Mouse (Mus musculus) C2C12 (cell line): Measurements from ENCODE around the gene Coro2b. TPM values are rescaled to one million over a fixed set of nuclear protein-coding genes. Genes with fewer than 3 reads are reported as not detected.

Source experiments
- H3K27me3 ChIP-seq: one replicate; pipeline ENCODE4 v1.6.1; 2011; ENCODE audit not compliant: control insufficient read depth, insufficient read depth, insufficient read length
- H3K36me3 ChIP-seq: one replicate; pipeline ENCODE4 v1.6.1; 2011; ENCODE audit not compliant: control insufficient read depth, insufficient read depth
- H3K4me3 ChIP-seq: one replicate; pipeline ENCODE4 v1.5.1; 2011; ENCODE audit warnings: mild to moderate bottlenecking, control low read depth; ENCODE audit not compliant: poor library complexity, insufficient read depth, severe bottlenecking
- H3K79me2 ChIP-seq: one replicate; pipeline ENCODE4 v1.6.1; 2011; ENCODE audit not compliant: control insufficient read depth, insufficient read depth
- H3K79me3 ChIP-seq: one replicate; pipeline ENCODE4 v1.6.1; 2011; ENCODE audit warnings: low read depth, control low read depth
- H3ac ChIP-seq: one replicate; pipeline ENCODE3; 2011; ENCODE audit warnings: low read depth; ENCODE audit not compliant: control insufficient read depth, insufficient read length
- CEBPB ChIP-seq: IDR thresholded peaks from one replicate; pipeline ENCODE4 v1.6.1; 2011; ENCODE audit warnings: low read depth, mild to moderate bottlenecking, control low read depth, moderate library complexity
- CTCF ChIP-seq: IDR thresholded peaks from one replicate; pipeline ENCODE4 v1.5.1; 2011; ENCODE audit not compliant: control insufficient read depth, insufficient read depth, insufficient read length
- FOSL1 ChIP-seq: IDR thresholded peaks from one replicate; pipeline ENCODE4 v1.8.0; 2011; ENCODE audit warnings: mild to moderate bottlenecking, low read length; ENCODE audit not compliant: poor library complexity, insufficient read depth, severe bottlenecking
- MAX ChIP-seq: IDR thresholded peaks from one replicate; pipeline ENCODE4 v1.6.1; 2011; ENCODE audit warnings: mild to moderate bottlenecking, control low read depth
- MYOD1 ChIP-seq: IDR thresholded peaks from one replicate; pipeline ENCODE4 v1.6.1; 2011; ENCODE audit warnings: low read depth; ENCODE audit not compliant: control insufficient read depth, insufficient read length
- MYOG ChIP-seq: IDR thresholded peaks from one replicate; pipeline ENCODE4 v1.6.1; 2011; ENCODE audit not compliant: control insufficient read depth, insufficient read length; ENCODE audit errors: extremely low read depth
- USF1 ChIP-seq: IDR thresholded peaks from one replicate; pipeline ENCODE4 v1.6.1; 2011; ENCODE audit warnings: low read depth, mild to moderate bottlenecking, control low read depth, moderate library complexity
- polyA plus RNA-seq: library from polyadenylated mRNA; unstranded; fragments of >200 nt; fragmentation: generic; extraction: Trizol; gene quantifications from one replicate; pipeline ENCODE4 v1.2.1, GENCODE M21; 2012; ENCODE audit warnings: missing spikeins

Gene Coro2b
- polyA plus RNA-seq, 1 experiment: 9.9 TPM

DNA sequence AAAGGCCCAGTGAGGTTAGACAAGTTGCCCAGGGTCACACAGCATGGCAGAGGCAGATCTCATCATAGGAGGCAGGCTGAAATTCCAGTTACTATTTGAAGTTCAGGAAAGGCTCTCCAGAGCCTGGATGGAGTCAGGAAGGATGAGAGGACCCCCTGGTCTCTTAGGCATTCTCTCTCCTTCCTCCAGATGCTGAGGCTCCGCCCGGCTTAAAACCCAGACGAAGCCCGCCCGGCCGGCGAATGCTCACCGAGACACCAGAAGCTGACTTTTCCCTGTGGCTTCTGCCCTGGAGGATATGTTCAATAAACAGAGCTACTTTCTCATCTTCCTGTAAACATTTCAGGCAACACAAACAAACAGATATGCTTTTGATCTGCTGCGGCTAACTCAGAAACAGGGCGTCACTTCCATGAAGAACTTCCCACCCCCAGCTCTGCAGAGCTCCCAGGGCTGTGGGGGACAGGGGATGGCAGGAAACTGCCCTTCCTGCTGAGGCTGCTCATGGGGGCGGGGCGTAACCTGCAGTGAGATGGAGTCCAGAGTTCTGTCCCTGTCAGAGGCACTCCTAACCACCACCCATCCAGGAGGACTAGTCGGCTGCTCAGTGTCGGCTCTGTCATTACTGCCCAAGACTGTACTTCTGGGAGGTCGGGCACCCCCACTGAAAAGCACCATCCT is 13.9 kb downstream of the Coro2b start:
- Histone ChIP-seq H3K79me2 (no peaks in the 10 kb centered on the region), H3K4me3 (no peak overlapping the region), H3K36me3 (no peaks in the 10 kb centered on the region), H3K79me3 (no peaks in the 10 kb centered on the region), H3K27me3 (no peaks in the 10 kb centered on the region), H3ac (no peak overlapping the region)
- TF ChIP-seq MYOD1 (no peak), USF1 (no peak), CEBPB (no peak), FOSL1 (no peak)

- Histone ChIP-seq H3K36me3 (no peaks in the 10 kb centered on the region), H3ac (no peak overlapping the region), H3K4me3 (no peak overlapping the region), H3K79me3 (no peaks in the 10 kb centered on the region), H3K27me3 (no peaks in the 10 kb centered on the region), H3K79me2 (no peaks in the 10 kb centered on the region)
- no peak for TF ChIP-seq FOSL1
- TF ChIP-seq MYOD1: no peak
- TF ChIP-seq USF1: no peak
- TF ChIP-seq MYOG: no peak
- no peak for TF ChIP-seq CTCF
- no peak for TF ChIP-seq CEBPB
- TF ChIP-seq MAX: no peak
Observed at GRCm38 (mm10) chr9:62522211-62522610, 14.6 kb downstream of the Coro2b start.

DNA sequence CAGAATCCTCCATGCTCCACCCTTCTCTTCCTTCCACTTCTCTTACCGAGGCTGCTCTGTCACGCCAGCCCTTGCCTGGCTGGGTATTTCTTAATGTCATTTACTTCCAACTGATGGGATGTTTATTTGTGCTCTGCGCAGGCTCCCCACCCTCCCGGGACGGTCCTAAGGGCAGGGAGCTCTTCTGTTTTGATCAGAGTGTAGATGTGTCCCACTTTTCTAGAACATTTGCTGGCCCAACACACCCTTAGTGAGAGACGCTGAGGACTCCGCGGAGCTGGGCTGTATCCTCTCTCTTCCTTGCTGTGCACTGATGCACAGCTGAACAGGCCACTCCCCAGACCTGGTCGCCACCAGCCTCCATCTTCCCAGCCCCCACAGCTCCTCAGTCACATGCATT is 15.3 kb downstream of the Coro2b start:
- Histone ChIP-seq H3K36me3 (no peaks in the 10 kb centered on the region), H3K79me3 (no peaks in the 10 kb centered on the region), H3K27me3 (no peaks in the 10 kb centered on the region), H3K4me3 (no peak overlapping the region), H3ac (no peak overlapping the region), H3K79me2 (no peaks in the 10 kb centered on the region)
- no peak for TF ChIP-seq MAX
- TF ChIP-seq CEBPB: no peak
- TF ChIP-seq USF1: no peak
- no peak for TF ChIP-seq FOSL1
- no peak for TF ChIP-seq CTCF
- no peak for TF ChIP-seq MYOG
- no peak for TF ChIP-seq MYOD1

GRCm38 (mm10) chr9:62520933-62521332 is 15.9 kb downstream of the Coro2b start:
- no peaks in the 10 kb centered on the region for H3K36me3 ChIP-seq
- H3K27me3 ChIP-seq: no peaks in the 10 kb centered on the region
- no peaks in the 10 kb centered on the region for H3K79me3 ChIP-seq
- H3K4me3 ChIP-seq: no peak overlapping the region
- H3ac ChIP-seq: no peak overlapping the region
- no peaks in the 10 kb centered on the region for H3K79me2 ChIP-seq
- TF ChIP-seq FOSL1 (no peak), CEBPB (no peak), MYOD1 (no peak), CTCF (no peak), USF1 (no peak), MYOG (no peak), MAX (no peak)

- Histone ChIP-seq H3K4me3 (no peak overlapping the region), H3K36me3 (no peaks in the 10 kb centered on the region), H3K79me3 (no peaks in the 10 kb centered on the region), H3ac (no peak overlapping the region), H3K27me3 (no peaks in the 10 kb centered on the region), H3K79me2 (no peaks in the 10 kb centered on the region)
- no peak for TF ChIP-seq CEBPB
Observed at GRCm38 (mm10) chr9:62519787-62520503, 16.9 kb downstream of the Coro2b start.

DNA sequence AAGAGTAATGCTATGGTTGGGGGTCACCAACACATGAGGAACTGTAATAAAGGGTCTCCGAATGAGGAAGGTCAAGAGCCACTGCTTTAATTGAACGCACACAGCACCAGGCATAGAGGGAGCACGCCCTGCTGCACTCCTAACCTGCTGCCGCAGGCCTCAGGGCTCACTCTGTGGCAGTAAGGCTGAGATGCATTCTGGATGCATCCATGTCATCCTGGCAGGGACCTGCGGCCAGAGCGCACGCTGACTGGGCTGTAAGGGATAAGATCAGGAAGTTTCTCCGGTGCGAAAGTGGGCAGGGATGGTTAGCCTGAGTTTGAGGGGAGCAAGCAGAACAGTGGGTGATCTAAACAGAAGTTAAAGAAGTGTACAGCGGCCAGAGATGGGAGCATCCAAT is 17.5 kb downstream of the Coro2b start:
- H3K36me3 ChIP-seq: no peaks in the 10 kb centered on the region
- no peaks in the 10 kb centered on the region for H3K79me3 ChIP-seq
- no peaks in the 10 kb centered on the region for H3K79me2 ChIP-seq
- no peak overlapping the region for H3ac ChIP-seq
- no peak overlapping the region for H3K4me3 ChIP-seq
- TF ChIP-seq CTCF (no peak), MAX (no peak), MYOG (no peak), FOSL1 (no peak), CEBPB (no peak), USF1 (no peak), MYOD1 (no peak)
- no peaks in the 10 kb centered on the region for H3K27me3 ChIP-seq
